Mouse (Mus musculus) thymus, postnatal 36 days (tissue): ENCODE results near the gene Agap1.

Experiments
- DNase-seq, 2 experiments: peaks; one replicate each; pipeline ENCODE4 v3.0.0; 2022; ENCODE audit warnings: mixed read lengths in 2 of 2

The Agap1 gene

DNA sequence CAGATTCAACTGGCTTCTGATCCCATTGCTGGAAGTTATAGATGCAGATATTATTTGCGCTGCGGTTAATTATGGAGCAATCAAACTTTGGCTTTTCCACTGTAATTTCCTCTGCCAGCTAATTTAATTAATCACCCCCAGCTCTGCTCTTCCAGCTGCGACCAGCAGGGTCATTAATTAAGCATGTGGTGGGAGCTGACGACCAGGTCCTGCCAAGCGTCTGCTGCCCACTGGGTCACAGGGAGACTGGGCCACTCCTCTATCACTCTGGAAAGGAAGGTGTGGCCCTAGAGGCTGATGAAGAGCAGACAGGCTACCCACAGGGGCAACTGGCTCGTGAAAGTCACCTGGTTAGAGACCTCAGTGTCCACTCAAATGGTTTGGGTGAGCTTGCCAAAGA, 411.2 kb downstream of the Agap1 start:
- DNase-seq, result no peak

DNA sequence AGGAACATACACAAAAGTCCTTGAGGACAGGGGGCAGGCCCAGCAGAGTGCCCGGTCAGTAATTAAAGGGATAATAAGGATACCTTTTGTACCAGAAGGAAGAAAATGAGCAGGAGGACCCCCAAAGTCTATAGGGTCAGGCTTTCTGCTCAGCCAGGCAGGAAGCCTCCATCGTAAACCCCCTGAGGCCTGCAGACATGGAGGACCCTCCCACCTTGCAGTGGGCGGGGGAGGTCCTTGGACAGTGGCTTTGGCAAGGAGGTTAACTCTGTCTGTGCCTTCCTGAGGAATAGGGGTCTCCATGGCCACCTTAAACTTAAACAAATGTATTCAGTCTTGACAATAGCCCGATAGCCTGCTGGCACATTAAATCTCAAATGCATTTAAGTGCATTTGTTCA, 413.2 kb downstream of the Agap1 start:
- no peak for DNase-seq

- no peak for DNase-seq
Observed at GRCm38 (mm10) chr1:89870134-89870905, 415.7 kb downstream of the Agap1 start.

DNA sequence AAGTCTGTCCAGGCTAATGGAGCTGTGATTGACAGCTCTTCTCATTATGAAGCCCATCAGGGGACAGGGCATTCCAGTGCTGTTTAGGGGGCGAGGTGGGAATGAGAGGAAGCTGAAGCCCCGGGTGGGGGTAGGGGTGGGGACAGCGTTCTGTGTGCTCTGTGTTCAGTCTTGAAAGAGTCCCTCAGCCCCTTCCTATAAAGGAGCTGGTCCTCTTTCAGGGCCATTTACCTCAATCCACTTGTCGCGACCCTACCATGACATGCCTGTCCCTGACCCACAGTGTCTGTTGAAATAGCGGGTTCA, 416.3 kb downstream of the Agap1 start:
- no peak for DNase-seq

DNA sequence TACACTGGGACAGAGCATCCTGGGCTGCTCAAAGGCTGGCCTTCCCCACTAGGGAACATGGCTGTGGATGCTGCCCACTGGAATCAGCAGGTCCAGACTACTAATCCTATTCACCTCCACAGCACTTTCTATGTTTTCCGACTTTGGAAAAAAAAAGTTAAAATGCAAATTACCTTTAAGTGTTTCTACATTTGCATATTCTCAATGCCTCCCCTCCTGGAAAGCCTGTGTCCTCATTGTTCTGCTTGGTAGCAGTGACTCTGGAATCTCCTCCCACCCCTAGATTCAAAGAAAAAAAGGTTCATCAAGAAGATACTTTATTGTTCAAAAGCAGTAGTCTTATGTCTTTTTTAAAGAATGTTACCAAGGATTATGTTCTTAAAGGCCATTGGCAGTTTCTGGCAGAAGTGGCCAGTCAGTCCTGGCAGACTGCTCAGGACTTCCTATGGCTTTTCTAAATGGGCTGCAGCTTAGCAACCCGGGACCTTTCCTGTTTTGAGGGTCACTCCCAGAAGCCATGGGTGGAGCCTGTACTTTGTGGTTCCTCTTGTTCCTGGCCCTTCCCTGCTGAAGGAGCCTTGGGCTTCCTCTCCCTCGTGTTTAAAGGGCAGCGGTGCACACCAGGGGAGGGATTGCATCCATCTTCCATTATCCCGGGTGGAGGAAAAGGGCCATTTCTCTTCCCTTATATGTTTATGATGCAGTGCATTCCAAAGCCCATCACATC, 421.9 kb downstream of the Agap1 start:
- DNase-seq, result no peak

DNA sequence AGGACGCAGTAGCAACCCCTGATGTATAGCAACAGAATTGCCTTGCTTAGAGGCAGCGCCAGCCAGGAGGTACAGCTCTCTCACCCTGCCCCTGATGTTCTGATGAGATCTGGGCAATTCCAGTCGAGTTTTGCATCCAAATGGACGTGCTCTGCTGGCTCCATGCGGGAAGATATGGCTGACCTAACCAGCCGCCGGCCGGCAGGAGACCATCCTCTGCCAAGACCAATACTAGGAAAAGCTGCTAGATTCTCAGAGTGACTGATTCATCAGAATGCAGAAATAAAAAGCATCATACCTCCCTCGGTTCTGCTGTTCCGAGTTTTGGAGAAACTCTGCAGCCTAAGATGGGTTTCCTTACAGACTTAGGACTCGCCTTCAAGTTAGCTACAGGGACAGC, 423.9 kb downstream of the Agap1 start:
- DNase-seq, result no peak

DNA sequence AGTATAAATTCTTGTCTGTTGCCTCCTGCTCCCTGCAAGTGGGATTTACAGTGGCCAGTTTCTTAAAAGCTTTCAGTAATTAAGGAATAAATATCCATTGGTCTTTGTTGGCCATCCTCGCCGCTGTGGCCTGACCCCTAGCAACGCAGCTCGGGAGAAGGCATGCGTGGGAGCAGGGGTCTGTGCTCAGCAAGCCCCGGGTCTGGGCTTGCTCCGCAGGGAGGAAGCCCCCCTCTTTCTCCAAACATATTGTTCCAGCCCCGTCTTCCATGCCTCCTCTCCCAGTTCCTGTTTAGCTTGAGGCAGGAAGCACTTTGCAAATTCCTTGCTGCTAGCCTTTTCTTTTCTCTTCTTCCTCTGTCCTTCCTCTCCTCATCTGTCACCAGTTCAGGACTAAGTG, 425.6 kb downstream of the Agap1 start:
- DNase-seq, result no peak

GRCm38 (mm10) chr1:89880834-89881233, 426.2 kb downstream of the Agap1 start:
- no peak for DNase-seq

- no peak for DNase-seq
Observed at GRCm38 (mm10) chr1:89884335-89884734, 429.7 kb downstream of the Agap1 start.

- no peak for DNase-seq
Observed at GRCm38 (mm10) chr1:89885696-89886095, 431.1 kb downstream of the Agap1 start.

DNA sequence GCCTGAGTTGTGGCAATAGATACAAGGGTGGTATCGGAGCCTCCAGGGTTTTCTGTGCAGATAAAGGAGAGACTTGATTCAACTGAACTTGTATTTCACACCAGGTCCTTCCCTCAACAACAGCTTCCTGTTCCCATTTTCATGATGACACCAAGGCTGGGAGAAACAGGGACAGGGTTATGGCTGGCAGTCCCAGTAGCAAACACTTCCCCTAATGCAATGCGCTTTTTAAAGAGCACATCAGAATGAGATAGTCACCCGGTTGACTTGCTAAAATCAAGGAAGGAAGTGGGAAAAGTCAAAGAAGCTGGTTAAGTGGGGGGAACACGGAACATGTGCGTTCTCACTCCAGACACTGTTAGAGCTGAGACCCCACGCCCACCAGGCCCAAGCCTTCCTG, 436.8 kb downstream of the Agap1 start:
- DNase-seq, result no peak

DNA sequence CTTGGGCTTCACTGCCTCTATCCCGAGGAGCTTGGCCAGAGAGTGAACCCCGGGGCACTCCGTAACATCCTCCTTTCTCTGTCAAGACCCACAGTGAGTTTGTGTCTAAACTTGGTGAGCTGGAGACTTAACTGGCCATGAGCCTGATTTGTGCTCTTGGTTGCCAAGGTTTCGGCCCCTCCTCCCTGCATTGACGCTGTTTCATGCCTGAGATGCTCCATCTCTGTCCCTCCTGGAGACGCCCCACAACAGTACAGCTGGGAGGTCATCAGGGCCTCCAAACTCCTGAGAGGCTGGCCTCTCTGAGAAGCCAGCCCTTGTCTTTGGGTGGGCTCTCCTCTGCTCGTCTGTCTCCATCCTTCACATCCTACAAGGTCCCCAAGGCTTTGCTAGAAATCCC, 437.7 kb downstream of the Agap1 start:
- DNase-seq, result no peak

DNA sequence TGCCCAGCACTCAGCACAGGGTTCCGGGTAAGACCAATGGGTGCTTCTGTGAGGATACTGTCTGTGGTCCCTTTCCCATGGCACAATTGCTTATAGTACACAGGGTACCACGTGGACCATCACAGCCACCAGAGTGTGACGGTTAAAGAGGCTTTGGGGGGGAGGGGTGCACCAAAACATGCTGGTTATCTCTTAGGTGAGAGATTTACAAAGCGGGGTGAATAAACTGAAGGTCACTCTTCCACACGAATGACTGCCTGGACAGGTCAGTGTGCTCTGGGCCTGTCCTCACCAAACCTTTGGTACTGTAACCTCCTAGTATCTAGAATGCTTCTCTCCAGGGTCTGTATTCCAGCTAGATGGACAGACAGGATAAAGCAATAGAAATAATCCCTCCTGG, 441.2 kb downstream of the Agap1 start:
- no peak for DNase-seq

DNA sequence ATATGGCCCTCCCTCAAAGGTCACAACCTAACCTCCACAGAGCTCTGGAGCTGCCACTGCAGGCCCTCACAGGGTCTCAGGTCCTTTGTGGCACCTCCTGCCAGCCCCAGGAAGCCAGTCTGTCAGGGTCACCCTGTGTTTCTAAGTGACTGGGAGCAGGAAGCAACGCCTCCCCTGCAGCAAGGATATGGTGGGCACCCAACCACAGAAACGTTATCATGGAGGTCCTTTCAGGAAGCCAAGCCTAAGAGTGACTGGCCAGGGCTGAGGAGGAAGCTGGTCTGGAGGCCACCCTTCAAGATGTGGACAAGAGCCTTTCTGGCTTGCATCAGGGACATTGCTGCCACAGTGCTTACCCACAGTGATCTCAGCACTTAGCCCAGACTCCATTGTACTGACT, 444.4 kb downstream of the Agap1 start:
- DNase-seq, result no peak

DNA sequence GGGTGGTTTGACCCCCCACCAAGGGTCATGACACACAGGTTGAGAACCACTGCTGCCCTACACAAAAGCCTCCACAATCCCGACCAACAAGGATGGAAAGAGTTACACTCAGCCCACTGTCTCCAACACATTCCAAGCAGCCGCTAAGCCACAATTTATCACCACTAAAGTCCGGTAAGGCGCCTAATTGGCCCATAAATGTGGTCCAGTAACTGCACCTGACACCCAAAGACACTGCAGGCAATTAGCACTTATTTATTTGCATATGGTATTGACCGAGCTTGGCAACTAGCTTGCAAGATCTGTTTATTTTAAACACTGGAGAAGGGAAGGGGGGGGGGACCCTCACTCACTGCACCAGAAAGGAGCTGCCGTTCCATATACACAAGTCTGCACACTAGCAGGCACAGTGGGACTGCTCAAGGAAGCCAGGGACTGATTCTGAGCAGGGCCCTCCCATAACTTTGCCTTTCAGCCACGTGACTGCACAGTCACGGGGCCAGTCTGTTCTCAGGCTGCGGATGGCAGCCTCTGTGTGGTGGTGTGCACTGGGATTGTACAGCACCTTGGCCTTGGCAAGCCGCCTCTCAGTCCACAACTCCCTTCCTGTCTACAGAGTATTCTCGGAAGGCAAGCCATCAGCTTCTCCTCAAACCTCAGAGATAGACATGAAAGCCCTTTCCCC, 445.3 kb downstream of the Agap1 start:
- DNase-seq, result no peak

- DNase-seq, result no peak
Observed at GRCm38 (mm10) chr1:89901381-89901780, 446.8 kb downstream of the Agap1 start.

DNA sequence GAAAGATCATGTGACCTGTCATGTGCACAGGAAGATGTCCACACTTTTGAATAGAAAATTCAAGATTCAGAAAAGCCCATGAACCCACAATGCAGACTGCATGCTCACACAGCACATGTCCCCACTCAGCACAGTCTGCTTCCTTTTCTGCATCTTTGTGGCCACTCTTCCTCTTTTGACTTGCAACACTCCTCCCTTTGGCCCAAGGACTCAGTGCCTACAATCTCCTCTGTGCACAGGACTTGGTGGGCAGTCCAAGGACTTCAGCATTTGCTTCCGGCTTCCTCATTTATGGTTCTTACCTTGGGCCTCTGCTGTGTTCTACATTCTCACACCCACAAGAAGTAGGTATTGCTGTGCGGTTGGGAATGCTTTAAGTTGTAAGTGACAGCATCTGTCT, 447.6 kb downstream of the Agap1 start:
- no peak for DNase-seq

DNA sequence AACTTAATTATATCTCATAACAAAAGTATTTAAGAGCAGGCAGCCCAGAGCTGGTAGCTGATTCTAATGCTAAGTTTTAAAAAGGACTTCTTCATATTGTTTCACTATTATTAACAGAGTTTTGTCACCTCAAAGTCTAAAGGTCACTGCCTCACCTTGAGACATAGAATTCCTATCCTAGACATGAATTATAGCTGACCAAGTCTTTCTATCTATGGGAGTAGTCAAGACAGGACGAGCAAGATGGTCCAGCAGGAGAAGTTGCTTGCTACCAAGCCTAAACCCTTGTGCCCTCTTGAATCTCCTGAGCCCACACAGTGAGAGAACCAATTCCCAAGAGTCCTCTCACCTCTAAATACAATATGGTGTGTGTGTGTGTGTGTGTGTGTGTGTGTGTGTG, 448.0 kb downstream of the Agap1 start:
- no peak for DNase-seq

DNA sequence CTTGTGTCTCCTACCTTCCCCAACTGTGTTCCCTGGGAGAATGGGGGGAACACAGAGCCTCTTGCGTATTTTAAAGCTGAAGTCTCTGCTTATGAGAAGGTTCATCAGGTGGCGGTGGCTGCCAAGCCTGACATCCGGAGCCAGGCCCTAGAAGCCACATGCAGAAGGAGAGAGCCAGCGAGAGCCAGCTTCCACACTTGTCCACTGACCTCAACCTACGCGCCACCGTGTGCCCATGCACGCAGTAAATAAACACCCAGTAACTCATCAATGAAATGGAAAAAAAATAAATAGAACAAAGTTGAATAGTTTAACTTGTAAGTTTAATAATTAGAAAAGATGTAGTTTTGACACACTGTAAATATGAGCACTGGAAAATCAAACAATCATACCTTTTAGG, 455.2 kb downstream of the Agap1 start:
- DNase-seq, result no peak

- DNase-seq, result no peak
Observed at GRCm38 (mm10) chr1:89912392-89912791, 457.8 kb downstream of the Agap1 start.

GRCm38 (mm10) chr1:89913611-89914010, 459.0 kb downstream of the Agap1 start:
- DNase-seq, result no peak

DNA sequence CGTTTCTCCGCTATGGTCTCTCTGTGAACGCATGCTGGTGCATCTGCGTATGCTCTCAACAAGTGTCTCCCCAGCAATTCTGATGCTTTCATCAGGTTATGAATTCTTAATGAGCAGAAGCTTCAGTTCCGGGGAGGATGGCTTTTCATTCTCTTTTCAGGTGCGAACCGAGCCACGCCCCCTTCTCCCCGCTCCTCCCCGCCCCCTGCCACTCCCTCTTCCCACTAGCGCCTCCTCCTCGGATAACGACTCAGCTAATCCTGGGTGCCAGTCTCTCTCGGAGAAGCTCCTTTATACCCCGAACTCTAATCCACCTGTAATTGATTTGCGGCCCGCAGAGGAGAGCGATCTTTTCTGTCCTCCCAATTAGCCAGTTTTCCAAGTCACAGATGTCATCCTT, 463.5 kb downstream of the Agap1 start:
- no peak for DNase-seq

DNA sequence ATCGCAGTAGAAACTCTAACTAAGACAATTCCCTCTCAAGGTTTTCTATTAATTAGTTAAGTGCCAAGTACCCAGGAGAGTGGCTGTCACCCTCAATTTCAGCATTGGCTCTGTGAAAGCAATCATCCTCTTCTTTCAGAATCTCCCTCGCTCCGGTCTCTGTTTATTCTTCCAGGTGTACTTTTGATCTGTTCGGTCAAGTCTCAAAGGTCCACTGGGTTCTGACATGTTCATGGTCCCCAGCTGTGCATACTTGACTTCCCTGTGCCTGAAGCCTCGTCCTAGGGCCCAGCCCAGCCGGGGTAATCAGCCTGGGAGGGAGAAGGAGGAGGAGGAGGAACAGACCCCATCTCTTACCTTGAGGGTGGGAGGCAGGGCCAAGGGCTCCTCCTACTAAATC, 464.6 kb downstream of the Agap1 start:
- DNase-seq, result no peak

DNA sequence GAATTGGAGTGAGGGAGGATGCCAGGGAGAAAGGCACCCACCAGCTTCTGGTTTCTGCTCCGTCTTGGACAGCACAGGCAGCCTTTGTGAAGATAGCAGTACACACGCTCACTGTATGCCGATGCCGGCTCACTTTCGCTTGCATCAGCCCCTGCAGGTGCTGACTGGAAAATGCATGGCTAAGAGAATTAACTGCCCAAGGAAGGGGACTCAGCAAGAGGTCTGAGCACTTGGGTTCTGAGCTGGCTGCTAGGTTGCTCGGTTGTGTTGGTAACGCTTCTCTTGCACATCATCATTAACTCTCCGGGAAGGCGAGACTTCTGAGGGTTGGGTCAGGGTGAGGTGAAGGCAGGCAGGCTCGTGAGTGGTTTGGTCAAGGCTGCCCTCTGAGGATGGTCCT, 467.2 kb downstream of the Agap1 start:
- no peak for DNase-seq
